Mouse (Mus musculus) G1E (cell line): Measurements from ENCODE around the gene Ebf3.

Experiments
- CTCF ChIP-seq: IDR thresholded peaks from 2 replicates; pipeline ENCODE4 v1.5.1; 2012; ENCODE audit warnings: low read depth, low read length, inconsistent platforms, mixed read lengths
- TAL1 ChIP-seq: conservative IDR thresholded peaks from 2 replicates; pipeline ENCODE4 v1.6.1; 2012; ENCODE audit warnings: low read depth, low read length, inconsistent platforms, mixed read lengths

DNA sequence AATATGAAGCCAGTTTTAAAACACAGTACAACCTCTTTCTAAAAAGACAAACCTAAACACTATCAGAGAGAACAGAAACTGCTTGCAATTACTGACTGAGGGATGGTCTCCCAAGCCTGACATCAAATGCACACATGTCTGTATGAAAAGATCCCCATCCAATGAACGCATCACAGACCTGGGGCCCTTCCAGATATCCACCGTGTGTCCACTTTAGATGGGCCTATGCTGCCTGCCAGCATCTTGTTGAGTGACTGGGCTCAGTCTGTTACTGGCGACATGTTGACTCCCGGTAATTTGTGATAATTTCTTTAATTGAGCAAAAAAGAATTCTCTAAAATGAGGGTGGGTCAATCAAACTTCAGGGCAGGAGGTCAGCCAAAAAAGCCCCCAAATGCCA is 93.8 kb downstream of the Ebf3 start:
- no peak for TF ChIP-seq CTCF
- no peak for TF ChIP-seq TAL1
